Mouse (Mus musculus): ENCODE measurements around the gene Tmem94.
A peak's percentile ranks its signal among the peaks of the same experiment; 100 is the strongest.

Gene Tmem94

GRCm38 (mm10) chr11:115807971-115808370 lies 42.7 kb downstream of the Tmem94 start:
- DNase-seq (ENCODE audit: low read depth, low spot score), result no peak

GRCm38 (mm10) chr11:115808696-115809310 lies 43.6 kb downstream of the Tmem94 start:
- DNase-seq (ENCODE audit: low read depth, low spot score), result no peak

- DNase-seq (ENCODE audit: low read depth, low spot score), result no peak
Observed at GRCm38 (mm10) chr11:115809311-115809781, 44.1 kb downstream of the Tmem94 start.

- no peak for DNase-seq (ENCODE audit: low read depth, low spot score)
Observed at GRCm38 (mm10) chr11:115810377-115810776, 45.1 kb downstream of the Tmem94 start.

GRCm38 (mm10) chr11:115811381-115812093 lies 46.3 kb downstream of the Tmem94 start:
- DNase-seq (ENCODE audit: low read depth, low spot score), result no peak

- no peak for DNase-seq (ENCODE audit: low read depth, low spot score)
Observed at GRCm38 (mm10) chr11:115812095-115812494, 46.9 kb downstream of the Tmem94 start.

- no peak for DNase-seq (ENCODE audit: low read depth, low spot score)
Observed at GRCm38 (mm10) chr11:115812533-115813420, 47.5 kb downstream of the Tmem94 start.

GRCm38 (mm10) chr11:115813507-115814296 lies 48.5 kb downstream of the Tmem94 start, which contains the start of gene Caskin2:
Gene Caskin2 (minus strand): TSS chr11:115813639.
- DNase-seq (ENCODE audit: low read depth, low spot score), result peak; percentile 97

GRCm38 (mm10) chr11:115814605-115815450 lies 49.6 kb downstream of the Tmem94 start, which contains the start of gene Tsen54:
Gene Tsen54 (plus strand): TSS chr11:115814724.
- DNase-seq (ENCODE audit: low read depth, low spot score), result peak; percentile 80

GRCm38 (mm10) chr11:115817331-115817730 lies 52.1 kb downstream of the Tmem94 start:
- DNase-seq (ENCODE audit: low read depth, low spot score), result no peak

- DNase-seq (ENCODE audit: low read depth, low spot score), result no peak
Observed at GRCm38 (mm10) chr11:115819915-115820623, 54.8 kb downstream of the Tmem94 start.

GRCm38 (mm10) chr11:115821001-115821400 lies 55.8 kb downstream of the Tmem94 start:
- DNase-seq (ENCODE audit: low read depth, low spot score), result no peak

- peak; percentile 86 for DNase-seq (ENCODE audit: low read depth, low spot score)
Observed at GRCm38 (mm10) chr11:115823774-115824740, 58.8 kb downstream of the Tmem94 start, which contains the start of gene Llgl2. Gene Llgl2 (plus strand): TSS chr11:115824049.

- DNase-seq (ENCODE audit: low read depth, low spot score), result no peak
Observed at GRCm38 (mm10) chr11:115824813-115825212, 59.6 kb downstream of the Tmem94 start.

GRCm38 (mm10) chr11:115826487-115826886 lies 61.3 kb downstream of the Tmem94 start:
- no peak for DNase-seq (ENCODE audit: low read depth, low spot score)

- DNase-seq (ENCODE audit: low read depth, low spot score), result no peak
Observed at GRCm38 (mm10) chr11:115827624-115828023, 62.4 kb downstream of the Tmem94 start.

- no peak for DNase-seq (ENCODE audit: low read depth, low spot score)
Observed at GRCm38 (mm10) chr11:115829036-115829435, 63.8 kb downstream of the Tmem94 start.

Measured in c-Kit-negative CD71-positive TER-119-positive erythroid progenitor cells, embryonic 14.5 days (primary cell).